Mouse (Mus musculus) bone marrow, adult 2 months (tissue): ENCODE measurements at regions not wholly inside any gene's neighbourhood (a gene's known extent, or its start where the extent isn't known, plus 50 kb on each side); places are given as distances from the start of the nearest gene placed in this dataset.

Experiments used
- H3K27ac ChIP-seq: fragments of 200-500 bp; 2 replicates; pipeline ENCODE4 v1.5.1; 2012; ENCODE audit warnings: low read depth, mild to moderate bottlenecking, control low read depth, inconsistent platforms, low read length; ENCODE audit not compliant: control insufficient read depth, poor library complexity, insufficient read depth
- H3K4me1 ChIP-seq: fragments of 200-500 bp; 2 replicates; pipeline ENCODE4 v1.6.1; 2011; ENCODE audit warnings: low read length; ENCODE audit not compliant: control insufficient read depth, insufficient read depth
- H3K4me3 ChIP-seq: fragments of 200-500 bp; replicated peaks from 2 replicates; pipeline ENCODE3; 2011; ENCODE audit warnings: mild to moderate bottlenecking, low read depth, low read length, control low read depth; ENCODE audit not compliant: control insufficient read depth
- CTCF ChIP-seq: fragments of 200-500 bp; IDR thresholded peaks from 2 replicates; pipeline ENCODE4 v1.5.1; 2011; ENCODE audit warnings: low read length, control low read depth; ENCODE audit not compliant: control insufficient read depth, insufficient read depth
- POLR2A ChIP-seq: fragments of 200-500 bp; IDR thresholded peaks from 2 replicates; pipeline ENCODE4 v1.6.1; 2011; ENCODE audit warnings: low read depth, mild to moderate bottlenecking, control low read depth, low read length, borderline replicate concordance; ENCODE audit not compliant: control insufficient read depth
- WGBS: fragments of 180-500 bp; shearing (Covaris S2); methylation state at CpG from one replicate; pipeline ENCODE4 v1.1.7; 2018; 5-methylcytosine and 5-hydroxymethylcytosine counted together

- no peak for TF ChIP-seq CTCF
- no peak overlapping the region for H3K27ac ChIP-seq
Measured at GRCm38 (mm10) chr13:52185574-52185973, 339.1 kb downstream of the Gadd45g start.

DNA sequence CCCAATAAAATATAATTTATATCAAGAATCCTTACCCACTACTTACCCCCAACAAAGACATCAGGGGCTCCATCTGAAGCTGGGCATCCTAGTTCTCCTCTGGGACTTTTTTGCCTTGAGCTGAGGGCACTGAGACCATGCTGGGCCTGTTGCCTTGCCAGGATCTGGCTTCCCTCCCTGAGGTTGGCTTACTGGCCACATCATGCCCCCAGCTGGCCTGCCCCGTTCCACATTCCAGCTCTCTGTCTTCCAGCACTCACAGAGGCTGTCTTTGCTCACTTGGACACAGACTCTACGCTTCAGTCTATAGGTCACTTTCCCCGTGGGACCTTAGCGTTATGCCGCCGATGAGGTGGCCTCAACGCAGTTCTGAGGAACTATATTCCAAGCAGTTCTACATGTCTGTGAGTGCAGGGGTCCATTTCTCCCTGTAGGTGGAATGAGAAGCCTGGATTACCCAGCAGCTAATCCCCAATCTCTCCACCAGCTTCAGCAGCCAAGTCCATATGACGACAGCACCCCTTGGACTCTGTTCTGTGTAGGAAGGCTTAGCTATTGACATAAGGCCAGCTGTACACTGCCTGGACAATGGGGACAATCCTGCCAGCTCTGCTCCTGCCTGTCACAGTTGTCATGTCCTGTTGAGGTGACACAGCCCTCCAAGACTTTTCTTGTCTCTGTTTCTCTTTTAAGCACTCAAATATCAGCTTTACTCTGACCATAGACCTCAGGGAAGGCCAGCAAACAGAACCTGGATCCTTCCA, 341.5 kb downstream of the Gadd45g start:
- H3K4me3 ChIP-seq, result no peak overlapping the region
- no peak for TF ChIP-seq POLR2A
- no peak overlapping the region for H3K27ac ChIP-seq
- WGBS, result 89% methylated on average over 8 of the region's 8 CpGs
- H3K4me1 ChIP-seq, result no peaks in the 10 kb centered on the region; the same call in 1 of the 2 replicates

More at GRCm38 (mm10) chr13:52185574-52185973, 339.1 kb downstream of the Gadd45g start:
- no peaks in the 10 kb centered on the region; the same call in 1 of the 2 replicates for H3K4me1 ChIP-seq
- H3K4me3 ChIP-seq, result no peak overlapping the region
- WGBS, result 70% methylated on average over 1 of the region's 1 CpGs

DNA sequence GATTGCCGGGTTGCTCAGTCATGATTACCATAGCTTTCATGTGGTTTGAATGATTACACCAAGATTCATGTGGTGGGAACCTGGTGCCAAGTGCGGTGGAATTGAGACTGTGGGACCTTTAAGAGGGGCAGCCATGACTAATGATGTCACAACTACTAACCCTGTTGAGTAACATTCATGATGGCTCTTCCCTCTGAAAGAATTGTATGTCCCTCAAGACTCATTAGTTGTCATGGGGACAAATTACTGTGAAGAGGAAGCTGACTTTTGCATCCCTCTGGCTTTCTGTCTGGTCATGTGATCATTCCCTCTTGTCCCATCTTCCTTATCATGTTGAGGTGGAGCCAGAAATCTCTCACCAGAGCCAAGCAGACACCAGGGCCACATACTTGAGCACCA, 342.1 kb downstream of the Gadd45g start:
- Histone ChIP-seq H3K4me3 (no peak overlapping the region), H3K4me1 (no peaks in the 10 kb centered on the region; the same call in 1 of the 2 replicates), H3K27ac (no peak overlapping the region)
- TF ChIP-seq CTCF (no peak), POLR2A (no peak)
- WGBS, result 39% methylated on average over 2 of the region's 2 CpGs

DNA sequence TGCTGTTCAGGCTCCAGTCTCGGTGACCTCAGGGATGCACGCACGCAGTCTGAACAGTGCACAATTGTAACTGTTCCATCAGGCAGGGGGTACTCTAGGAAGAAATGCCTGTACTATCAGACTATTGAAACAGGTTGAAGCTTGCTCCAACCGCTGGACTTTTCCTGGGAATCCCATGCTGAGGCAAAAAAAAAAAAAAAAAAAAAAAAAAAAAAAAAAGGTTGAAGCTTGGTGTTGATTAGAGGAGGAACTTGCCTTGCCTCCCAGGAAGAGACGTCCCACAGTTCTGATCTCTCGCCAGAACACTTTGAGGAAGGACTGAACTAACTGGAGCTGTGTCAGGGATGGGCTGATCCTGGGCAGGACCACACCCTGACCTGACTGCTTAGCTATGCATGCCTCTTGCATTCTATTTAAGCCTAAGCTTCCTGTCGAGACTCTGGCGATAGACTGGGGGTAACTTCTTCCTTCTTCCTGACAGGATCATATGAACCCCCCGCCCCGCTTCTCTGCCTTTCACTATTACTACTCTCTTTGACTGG, 341.6 kb downstream of the Diras2 start:
- no peak overlapping the region for H3K27ac ChIP-seq
- H3K4me3 ChIP-seq, result no peak overlapping the region
- no peaks in the 10 kb centered on the region for H3K4me1 ChIP-seq
- TF ChIP-seq CTCF (no peak), POLR2A (no peak)
- WGBS, result 48% methylated on average over 10 of the region's 10 CpGs

- TF ChIP-seq POLR2A (no peak), CTCF (no peak)
- no peak overlapping the region for H3K4me3 ChIP-seq
- no peak overlapping the region for H3K27ac ChIP-seq
- no peaks in the 10 kb centered on the region for H3K4me1 ChIP-seq
- 71% methylated on average over 9 of the region's 9 CpGs for WGBS
Measured at GRCm38 (mm10) chr13:52190256-52190655, 340.8 kb downstream of the Diras2 start.

GRCm38 (mm10) chr13:52190848-52191590, 340.1 kb downstream of the Diras2 start:
- TF ChIP-seq CTCF (no peak), POLR2A (no peak)
- H3K27ac ChIP-seq, result no peak overlapping the region
- H3K4me1 ChIP-seq, result no peaks in the 10 kb centered on the region
- H3K4me3 ChIP-seq, result no peak overlapping the region
- 89% methylated on average over 15 of the region's 15 CpGs for WGBS

DNA sequence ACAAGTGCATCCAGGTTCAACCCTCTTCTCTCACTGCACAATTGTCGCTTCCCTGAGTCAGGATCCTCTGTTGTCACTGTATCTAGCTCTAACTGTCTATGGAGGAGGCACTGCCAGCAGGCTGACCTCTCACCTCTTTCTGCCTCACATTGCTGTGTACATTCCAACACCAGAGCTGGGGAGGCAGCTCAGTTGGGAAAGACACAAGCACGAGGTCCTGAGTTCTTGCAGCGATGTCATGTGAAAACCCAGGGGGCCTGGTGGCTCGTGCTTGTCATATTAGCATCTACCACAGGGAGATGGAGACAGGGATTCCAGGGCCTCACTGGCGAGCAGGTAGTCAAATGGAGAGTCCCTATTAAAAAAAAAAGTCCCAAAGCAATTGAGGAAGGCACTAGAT, 334.2 kb downstream of the Diras2 start:
- TF ChIP-seq CTCF, result no peak
- no peak for TF ChIP-seq POLR2A
- Histone ChIP-seq H3K27ac (no peak overlapping the region), H3K4me1 (no peaks in the 10 kb centered on the region), H3K4me3 (no peak overlapping the region)
- WGBS, result 75% methylated on average over 5 of the region's 5 CpGs

DNA sequence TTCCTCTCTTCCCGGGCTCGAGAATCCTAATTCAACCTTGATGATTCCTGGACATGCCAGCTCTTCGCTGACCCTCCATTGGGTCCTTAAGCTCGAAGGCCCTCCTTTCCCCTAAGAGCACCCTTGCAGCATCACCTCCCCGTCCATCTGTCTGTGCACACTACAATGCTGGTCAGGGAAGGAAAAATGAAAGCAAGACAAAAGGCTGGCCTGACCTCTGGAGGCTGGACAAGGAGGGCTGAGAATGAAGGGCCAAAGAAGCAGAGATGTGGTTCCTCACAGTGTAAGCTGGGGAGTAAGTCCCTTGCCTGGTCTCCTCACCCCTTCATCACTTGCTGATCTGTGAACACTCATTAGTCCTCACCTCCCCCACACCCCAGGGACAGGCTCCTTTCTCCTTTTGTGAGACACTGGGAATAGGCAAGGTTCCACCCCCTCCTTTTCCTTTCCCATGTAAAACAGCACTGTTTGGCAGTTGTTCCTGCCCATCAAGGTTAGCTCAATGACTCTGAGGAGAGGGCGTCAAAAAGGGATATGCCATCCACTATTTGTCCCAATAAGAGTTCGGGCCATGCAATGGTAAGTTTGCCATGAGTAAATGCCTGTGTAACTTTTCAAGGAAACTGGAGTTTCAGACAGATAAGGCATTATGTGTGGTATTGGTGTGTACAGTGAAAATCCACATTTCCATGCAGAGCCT, 332.3 kb downstream of the Diras2 start:
- TF ChIP-seq POLR2A (no peak), CTCF (no peak)
- no peaks in the 10 kb centered on the region for H3K4me1 ChIP-seq
- WGBS, result 72% methylated on average over 7 of the region's 7 CpGs

More for the DNA sequence above, 332.3 kb downstream of the Diras2 start:
- no peak overlapping the region for H3K4me3 ChIP-seq
- no peak overlapping the region for H3K27ac ChIP-seq
